Mouse (Mus musculus) CH12F3 (cell line): ENCODE measurements around the gene Maz.

Experiments
- in situ Hi-C: fragments of 300-500 bp; cut with MboI; formaldehyde crosslinking; loops from 2 replicates; pipeline ENCODE4 v1.14.3; 2020; ENCODE audit warnings: low sequenced_read_pairs

Maz gene

GRCm38 (mm10) chr7:127026984-127027726 lies at the start of gene Maz:
Gene Maz, minus strand, starts transcription at chr7:127027037.
- in situ Hi-C loops, result no loop called here

- in situ Hi-C loops, result loop anchor here (5.0 kb wide), 1 partner anchor 299 kb away; the partner anchor contains the start of gene Ypel3
Observed at GRCm38 (mm10) chr7:127076188-127076587, 49.4 kb upstream of the Maz start.

- in situ Hi-C loops, result no loop called here
Observed at GRCm38 (mm10) chr7:127073221-127073620, 46.4 kb upstream of the Maz start.

GRCm38 (mm10) chr7:127070871-127071413 lies 44.1 kb upstream of the Maz start:
- in situ Hi-C loops, result no loop called here

- in situ Hi-C loops, result no loop called here
Observed at GRCm38 (mm10) chr7:127066317-127066716, 39.5 kb upstream of the Maz start.

- in situ Hi-C loops, result no loop called here
Observed at GRCm38 (mm10) chr7:127065538-127065937, 38.7 kb upstream of the Maz start.

- in situ Hi-C loops, result no loop called here
Observed at GRCm38 (mm10) chr7:127055026-127055585, 28.3 kb upstream of the Maz start.

GRCm38 (mm10) chr7:127041851-127042672 lies 15.2 kb upstream of the Maz start, which contains the start of gene Kif22:
Gene Kif22, minus strand, starts transcription at chr7:127042471.
- in situ Hi-C loops, result no loop called here

- in situ Hi-C loops, result no loop called here
Observed at GRCm38 (mm10) chr7:127031244-127031643, 4.4 kb upstream of the Maz start.

- in situ Hi-C loops, result no loop called here
Observed at GRCm38 (mm10) chr7:127030172-127030571, 3.3 kb upstream of the Maz start.

GRCm38 (mm10) chr7:127027885-127028284 lies 1.0 kb upstream of the Maz start:
- in situ Hi-C loops, result no loop called here

- in situ Hi-C loops, result no loop called here
Observed at GRCm38 (mm10) chr7:127026616-127026983, 237 bp downstream of the Maz start.

- in situ Hi-C loops, result no loop called here
Observed at GRCm38 (mm10) chr7:127026161-127026600, 656 bp downstream of the Maz start.

- in situ Hi-C loops, result no loop called here
Observed at GRCm38 (mm10) chr7:127025556-127026160, 1.2 kb downstream of the Maz start.

- in situ Hi-C loops, result no loop called here
Observed at GRCm38 (mm10) chr7:127024755-127025555, 1.9 kb downstream of the Maz start.

GRCm38 (mm10) chr7:127023896-127024690 lies 2.7 kb downstream of the Maz start:
- in situ Hi-C loops, result no loop called here

GRCm38 (mm10) chr7:127023272-127023691 lies 3.6 kb downstream of the Maz start:
- in situ Hi-C loops, result no loop called here

- in situ Hi-C loops, result no loop called here
Observed at GRCm38 (mm10) chr7:127022528-127023271, 4.1 kb downstream of the Maz start.
